Mouse (Mus musculus) MEL (cell line): ENCODE measurements at regions not wholly inside any gene's neighbourhood (a gene's known extent, or its start where the extent isn't known, plus 50 kb on each side); places are given as distances from the start of the nearest gene placed in this dataset.

ENCODE experiments used
- DNase-seq: peaks from one replicate; pipeline ENCODE4 v3.0.0; 2011; ENCODE audit warnings: low read depth, low spot score
- H3K27ac ChIP-seq: 2 replicates; pipeline ENCODE4 v1.5.1; 2012; ENCODE audit warnings: low read depth, mild to moderate bottlenecking, control low read depth, low read length, moderate library complexity; ENCODE audit not compliant: control insufficient read depth
- H3K27me3 ChIP-seq, 2 experiments: fragments of 150-350 bp in 1 of 2; sonication (generic) in 1 of 2; 2 replicates each; pipeline ENCODE4 v1.6.1; 2012; ENCODE audit warnings: low read length in 2 of 2, mild to moderate bottlenecking in 2 of 2, improper control_type of control experiment in 1 of 2, moderate library complexity in 1 of 2; ENCODE audit not compliant: insufficient read depth in 2 of 2, control insufficient read depth in 1 of 2
- H3K36me3 ChIP-seq, 2 experiments: 2 replicates each; pipeline ENCODE4 v1.6.1; 2012 to 2014; ENCODE audit warnings: low read length in 2 of 2, improper control_type of control experiment in 1 of 2, inconsistent platforms in 1 of 2, mild to moderate bottlenecking in 1 of 2; ENCODE audit not compliant: insufficient read depth in 2 of 2, control insufficient read depth in 1 of 2
- H3K4me1 ChIP-seq, 2 experiments: fragments of 150-350 bp in 1 of 2; sonication (generic) in 1 of 2; 2 replicates each; pipeline ENCODE4 v1.6.1; 2012; ENCODE audit warnings: low read length in 2 of 2, improper control_type of control experiment in 1 of 2, mild to moderate bottlenecking in 1 of 2; ENCODE audit not compliant: insufficient read depth in 2 of 2, control insufficient read depth in 1 of 2
- H3K4me3 ChIP-seq, 2 experiments: fragments of 150-350 bp in 1 of 2; sonication (generic) in 1 of 2; 2 replicates each; pipeline ENCODE4 v1.5.1; 2012; ENCODE audit warnings: low read depth in 2 of 2, low read length in 2 of 2, mild to moderate bottlenecking in 2 of 2, moderate library complexity in 2 of 2, control low read depth in 1 of 2, improper control_type of control experiment in 1 of 2; ENCODE audit not compliant: control insufficient read depth in 1 of 2, insufficient read depth in 1 of 2
- H3K79me2 ChIP-seq: 2 replicates; pipeline ENCODE4 v1.6.1; 2012; ENCODE audit warnings: mild to moderate bottlenecking, low read length, moderate library complexity; ENCODE audit not compliant: control insufficient read depth, poor library complexity, insufficient read depth
- H3K9ac ChIP-seq: 2 replicates; pipeline ENCODE4 v1.6.1; 2012; ENCODE audit warnings: low read depth, mild to moderate bottlenecking, control low read depth, low read length, moderate library complexity; ENCODE audit not compliant: control insufficient read depth, poor library complexity, severe bottlenecking
- H3K9me3 ChIP-seq: fragments of 150-350 bp; sonication (generic); replicated peaks from 2 replicates; pipeline ENCODE4 v1.6.1; 2012; ENCODE audit warnings: mild to moderate bottlenecking, low read length, improper control_type of control experiment, moderate library complexity; ENCODE audit not compliant: insufficient read depth
- BHLHE40 ChIP-seq: IDR thresholded peaks from 2 replicates; pipeline ENCODE4 v1.6.1; 2012; ENCODE audit warnings: low read depth, mild to moderate bottlenecking, inconsistent platforms, low read length, improper control_type of control experiment, borderline replicate concordance
- CHD1 ChIP-seq: IDR thresholded peaks from 2 replicates; pipeline ENCODE4 v1.6.1; 2012; ENCODE audit warnings: low read depth, mild to moderate bottlenecking, inconsistent platforms, low read length, improper control_type of control experiment
- CHD2 ChIP-seq: IDR thresholded peaks from 2 replicates; pipeline ENCODE4 v1.6.1; 2011; ENCODE audit warnings: low read length, improper control_type of control experiment
- CTCF ChIP-seq, 3 experiments: IDR thresholded peaks in 2 of 3; conservative IDR thresholded peaks in 1 of 3; 2 replicates each; pipeline ENCODE4 v1.5.1; 2011 to 2012; ENCODE audit warnings: low read length in 3 of 3, low read depth in 2 of 3, mild to moderate bottlenecking in 2 of 3, improper control_type of control experiment in 1 of 3, inconsistent platforms in 1 of 3, mixed read lengths in 1 of 3, moderate library complexity in 1 of 3; ENCODE audit not compliant: control insufficient read depth in 1 of 3, insufficient read depth in 1 of 3, poor library complexity in 1 of 3, severe bottlenecking in 1 of 3
- ELF1 ChIP-seq: IDR thresholded peaks from 2 replicates; pipeline ENCODE4 v1.6.1; 2014; ENCODE audit warnings: low read depth, mild to moderate bottlenecking, inconsistent platforms, low read length, improper control_type of control experiment, moderate library complexity
- EP300 ChIP-seq, 2 experiments: IDR thresholded peaks; 2 replicates each; pipeline ENCODE4 v1.6.1; 2011; ENCODE audit warnings: improper control_type of control experiment in 2 of 2, low read length in 2 of 2, low read depth in 1 of 2, mild to moderate bottlenecking in 1 of 2
- GABPA ChIP-seq: IDR thresholded peaks from 2 replicates; pipeline ENCODE4 v1.6.1; 2012; ENCODE audit warnings: low read depth, mild to moderate bottlenecking, inconsistent platforms, low read length, improper control_type of control experiment, moderate library complexity
- MAFK ChIP-seq: IDR thresholded peaks from 2 replicates; pipeline ENCODE4 v1.6.1; 2011; ENCODE audit warnings: low read depth, mild to moderate bottlenecking, low read length, improper control_type of control experiment, borderline replicate concordance
- MAX ChIP-seq: IDR thresholded peaks from 2 replicates; pipeline ENCODE4 v1.6.1; 2011; ENCODE audit warnings: low read length, improper control_type of control experiment
- MAZ ChIP-seq: IDR thresholded peaks from 2 replicates; pipeline ENCODE4 v1.6.1; 2012; ENCODE audit warnings: low read depth, mild to moderate bottlenecking, inconsistent platforms, low read length, improper control_type of control experiment
- MXI1 ChIP-seq: IDR thresholded peaks from 2 replicates; pipeline ENCODE4 v1.6.1; 2011; ENCODE audit warnings: mild to moderate bottlenecking, low read depth, low read length, improper control_type of control experiment
- NELFE ChIP-seq: IDR thresholded peaks from 2 replicates; pipeline ENCODE4 v1.6.1; 2011; ENCODE audit warnings: low read depth, low read length, improper control_type of control experiment
- RAD21 ChIP-seq: IDR thresholded peaks from 2 replicates; pipeline ENCODE4 v1.6.1; 2011; ENCODE audit warnings: mild to moderate bottlenecking, low read depth, low read length, improper control_type of control experiment
- SMC3 ChIP-seq: IDR thresholded peaks from 2 replicates; pipeline ENCODE4 v1.6.1; 2011; ENCODE audit warnings: low read depth, low read length, improper control_type of control experiment
- TBP ChIP-seq: IDR thresholded peaks from 2 replicates; pipeline ENCODE4 v1.8.0; 2011; ENCODE audit warnings: low read depth, low read length, improper control_type of control experiment
- UBTF ChIP-seq: IDR thresholded peaks from 2 replicates; pipeline ENCODE4 v1.6.1; 2012; ENCODE audit warnings: low read depth, mild to moderate bottlenecking, inconsistent platforms, low read length, improper control_type of control experiment, moderate library complexity, borderline replicate concordance; ENCODE audit not compliant: insufficient read depth
- ZMIZ1 ChIP-seq: IDR thresholded peaks from 2 replicates; pipeline ENCODE4 v1.6.1; 2012; ENCODE audit warnings: low read depth, mild to moderate bottlenecking, inconsistent platforms, low read length, improper control_type of control experiment, moderate library complexity

- Histone ChIP-seq H3K9me3 (no peaks in the 10 kb centered on the region), H3K27ac (no peak overlapping the region), H3K9ac (no peak overlapping the region), H3K36me3 (no peaks in the 10 kb centered on the region), H3K4me3 (no peak overlapping the region), H3K4me1 (no peaks in the 10 kb centered on the region), H3K79me2 (no peaks in the 10 kb centered on the region), H3K27me3 (no peaks in the 10 kb centered on the region)
- DNase-seq = no peak
- no peak for TF ChIP-seq ELF1
- no peak for TF ChIP-seq EP300 (IDR thresholded peaks at IDR 0.05; ENCODE audit: low read depth in 1 of 2, low read length in 2 of 2)
Observed at GRCm38 (mm10) chrX:58244544-58244943, 222.0 kb downstream of the Zic3 start.

- Histone ChIP-seq H3K27ac (no peak overlapping the region), H3K9ac (no peak overlapping the region), H3K27me3 (no peaks in the 10 kb centered on the region), H3K4me1 (no peaks in the 10 kb centered on the region), H3K9me3 (no peaks in the 10 kb centered on the region), H3K79me2 (no peaks in the 10 kb centered on the region), H3K36me3 (no peaks in the 10 kb centered on the region), H3K4me3 (no peak overlapping the region)
- no peak for DNase-seq
- TF ChIP-seq CHD2 (no peak), MXI1 (no peak), NELFE (no peak), CTCF (IDR thresholded peaks at IDR 0.05 in 2 of 3, conservative IDR thresholded peaks at IDR 0.05 in 1 of 3; ENCODE audit: control insufficient read depth in 1 of 3, insufficient read depth in 1 of 3, low read depth in 2 of 3, low read length in 3 of 3, poor library complexity in 1 of 3, severe bottlenecking in 1 of 3) (no peak), MAZ (no peak), TBP (no peak), GABPA (no peak), BHLHE40 (no peak), EP300 (IDR thresholded peaks at IDR 0.05; ENCODE audit: low read depth in 1 of 2, low read length in 2 of 2) (no peak), CHD1 (no peak), UBTF (no peak), RAD21 (no peak), ZMIZ1 (no peak), SMC3 (no peak)
Observed at GRCm38 (mm10) chrX:58256043-58256442, 233.5 kb downstream of the Zic3 start.

- H3K9ac ChIP-seq = no peak overlapping the region
- no peaks in the 10 kb centered on the region for H3K36me3 ChIP-seq
- no peak overlapping the region for H3K27ac ChIP-seq
- no peaks in the 10 kb centered on the region for H3K9me3 ChIP-seq
- H3K4me3 ChIP-seq = no peak overlapping the region
- no peaks in the 10 kb centered on the region for H3K79me2 ChIP-seq
- DNase-seq = no peak
- 0 out of 2 replicates have a peak, but pooled peaks have one; percentile 20 for TF ChIP-seq MAFK
- no peak for TF ChIP-seq BHLHE40
- TF ChIP-seq MAX = no peak
- H3K27me3 ChIP-seq = no peaks in the 10 kb centered on the region
- H3K4me1 ChIP-seq = no peaks in the 10 kb centered on the region
Observed at GRCm38 (mm10) chrX:58282903-58283302, 260.4 kb downstream of the Zic3 start.
